Mouse (Mus musculus) heart, adult 2 months (tissue): ENCODE measurements around the gene Zbtb4.

Experiments
- CTCF ChIP-seq: fragments of 200-600 bp; IDR thresholded peaks from 2 replicates; pipeline ENCODE4 v1.8.1; 2022; ENCODE audit warnings: antibody characterized with exemption, mild to moderate bottlenecking, moderate library complexity
- EP300 ChIP-seq: fragments of 200-500 bp; IDR thresholded peaks from 2 replicates; pipeline ENCODE4 v1.6.1; 2011; ENCODE audit warnings: low read depth, low read length, control low read depth; ENCODE audit not compliant: insufficient read depth
- POLR2A ChIP-seq: fragments of 200-500 bp; IDR thresholded peaks from 2 replicates; pipeline ENCODE4 v1.6.1; 2011; ENCODE audit warnings: mild to moderate bottlenecking, low read depth, low read length, control low read depth; ENCODE audit not compliant: insufficient read depth

DNA sequence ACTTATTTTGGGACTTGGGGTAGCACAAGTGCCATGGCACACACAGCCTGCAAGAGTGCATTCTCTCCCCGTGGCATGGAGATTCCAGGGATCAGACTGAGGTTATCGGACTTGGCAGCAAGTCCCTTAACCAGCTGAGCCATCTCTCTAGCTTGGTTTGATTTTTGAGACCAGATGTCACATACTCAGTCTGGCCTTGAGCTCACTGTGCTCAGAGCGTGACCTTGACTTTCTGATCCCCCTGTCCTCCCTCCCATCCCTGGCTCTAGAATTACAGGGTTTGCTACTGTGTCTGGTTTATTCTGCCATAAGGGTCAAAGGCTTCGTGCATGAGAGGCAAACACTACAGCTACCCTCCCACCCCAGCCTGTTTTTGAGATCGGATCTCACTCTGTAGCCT is 23.7 kb downstream of the Zbtb4 start:
- no peak for TF ChIP-seq EP300
- TF ChIP-seq CTCF = no peak
- no peak for TF ChIP-seq POLR2A
